Mouse (Mus musculus) liver, postnatal 0 days (tissue): ENCODE measurements around the gene Gm49322.

ENCODE experiments used
- CTCF ChIP-seq: sonication (generic); IDR thresholded peaks from 2 replicates; pipeline ENCODE4 v1.5.1; 2016; ENCODE audit warnings: antibody characterized with exemption, low read depth
- EP300 ChIP-seq: IDR thresholded peaks from 2 replicates; pipeline ENCODE4 v1.6.1; 2016; ENCODE audit warnings: antibody characterized with exemption, low read depth, mild to moderate bottlenecking

GRCm38 (mm10) chr10:80620365-80620764 is 14.5 kb downstream of the Gm49322 start:
- TF ChIP-seq CTCF (no peak), EP300 (no peak)
